In genomic region chrX:38576078-38576477, GRCm38 (mm10) we compare ENCODE assay signal across 8 mouse cellular contexts. TPM values are rescaled to one million over a fixed set of nuclear protein-coding genes. Genes with fewer than 3 reads are reported as not detected.
DNase-seq lines count a peak whose midpoint lies in the region; ATAC-seq lines count a peak whose summit lies in the region.

Cul4b (minus strand) TSS chrX:38576196.

- 89% methylated on average over 15 of the region's 15 CpGs for WGBS in kidney, embryonic 14.5 days
- WGBS in intestine, embryonic 16.5 days, result 83% methylated on average over 15 of the region's 15 CpGs
- 88% methylated on average over 15 of the region's 15 CpGs for WGBS in midbrain, embryonic 10.5 days

- H3K4me3 ChIP-seq in kidney, embryonic 14.5 days (ENCODE audit: low read length), result no peak within 1 kb of the TSS
- no peak within 1 kb of the TSS for H3K4me3 ChIP-seq in intestine, embryonic 16.5 days (ENCODE audit: low read length)
- H3K4me3 ChIP-seq in midbrain, embryonic 10.5 days, result no peak within 1 kb of the TSS

- no peak within 1 kb of the TSS for H3K4me2 ChIP-seq in kidney, embryonic 14.5 days (replicated peaks; ENCODE audit: low read depth, low read length)
- H3K4me2 ChIP-seq in intestine, embryonic 16.5 days (ENCODE audit: low read depth, low read length), result no peak within 1 kb of the TSS

- H3K27ac ChIP-seq in kidney, embryonic 14.5 days (ENCODE audit: low read depth, low read length), result no peak within 1 kb of the TSS
- no peak within 1 kb of the TSS for H3K27ac ChIP-seq in intestine, embryonic 16.5 days (ENCODE audit: low read length)
- H3K27ac ChIP-seq in midbrain, embryonic 10.5 days (replicated peaks), result no peak within 1 kb of the TSS

- no peaks in the 10 kb centered on the region for H3K27me3 ChIP-seq in kidney, embryonic 14.5 days (ENCODE audit: control insufficient read depth, insufficient read depth, low read length)
- H3K27me3 ChIP-seq in intestine, embryonic 16.5 days (replicated peaks; ENCODE audit: control insufficient read depth, insufficient read depth, low read length), result no peaks in the 10 kb centered on the region
- no peaks in the 10 kb centered on the region for H3K27me3 ChIP-seq in midbrain, embryonic 10.5 days (ENCODE audit: low read depth, poor library complexity, severe bottlenecking)

- ATAC-seq in kidney, embryonic 14.5 days (ENCODE audit: low FRiP score, low TSS enrichment), result no peak
- no peak for ATAC-seq in intestine, embryonic 16.5 days

- no peaks in the 10 kb centered on the region for H3K36me3 ChIP-seq in kidney, embryonic 14.5 days (ENCODE audit: control insufficient read depth, insufficient read depth, low read length)
- H3K36me3 ChIP-seq in intestine, embryonic 16.5 days (ENCODE audit: control insufficient read depth, insufficient read depth, low read length), result no peaks in the 10 kb centered on the region
- no peaks in the 10 kb centered on the region for H3K36me3 ChIP-seq in midbrain, embryonic 10.5 days

- no peaks in the 10 kb centered on the region for H3K4me1 ChIP-seq in kidney, embryonic 14.5 days (ENCODE audit: control insufficient read depth, insufficient read depth, low read length)
- no peaks in the 10 kb centered on the region for H3K4me1 ChIP-seq in intestine, embryonic 16.5 days (ENCODE audit: control insufficient read depth, insufficient read depth, low read length)
- no peaks in the 10 kb centered on the region for H3K4me1 ChIP-seq in midbrain, embryonic 10.5 days

- no peak within 1 kb of the TSS for H3K9ac ChIP-seq in kidney, embryonic 14.5 days (ENCODE audit: low read depth, low read length)
- no peak within 1 kb of the TSS for H3K9ac ChIP-seq in intestine, embryonic 16.5 days (ENCODE audit: low read depth, low read length)

- DNase-seq in kidney, adult 11 months, result no peak
- no peak for DNase-seq in adrenal gland, postnatal 36 days
- peak; percentile 98 for DNase-seq in heart, adult 11 months
- no peak for DNase-seq in midbrain, embryonic 10.5 days (ENCODE audit: low spot score)
- no peak for DNase-seq in right cerebral cortex, postnatal 4 days
- DNase-seq in gastrocnemius, postnatal 25 days, result no peak

- no peaks in the 10 kb centered on the region for H3K9me3 ChIP-seq in kidney, embryonic 14.5 days (ENCODE audit: control insufficient read depth, low read length)
- H3K9me3 ChIP-seq in intestine, embryonic 16.5 days (ENCODE audit: control insufficient read depth, low read length), result no peaks in the 10 kb centered on the region
- no peaks in the 10 kb centered on the region for H3K9me3 ChIP-seq in midbrain, embryonic 10.5 days (replicated peaks)

RNA-seq across cellular contexts. Expression of gene Cul4b, which starts in this region (rescaled TPM):
- polyA plus RNA-seq in kidney, embryonic 14.5 days (2014; fragmentation: Nextera tagmentation; extraction: Ambion mirVana), result 29.9 and 47.2 TPM in 2 replicates
- total RNA-seq in adrenal gland, postnatal 36 days (2021), result 10 to 100 TPM; 37.3 to 45.4 TPM
- polyA plus RNA-seq in intestine, embryonic 16.5 days (2015; fragmentation: Nextera tagmentation; extraction: Ambion mirVana), result 21.6 and 21.8 TPM in 2 replicates
- 35.2 and 37.7 TPM in 2 replicates for polyA plus RNA-seq in midbrain, embryonic 10.5 days (2016; fragmentation: Nextera tagmentation; extraction: Ambion mirVana)
- 1 to 10 TPM; 7.9 to 9.8 TPM for total RNA-seq in gastrocnemius, postnatal 25 days (2021)
